Mouse (Mus musculus) myocyte (in vitro differentiated cells): Measurements from ENCODE around the gene Anks1.
"Not testable (repeated sequence)": the region's sequence is repeated elsewhere in the genome, so short reads cannot be mapped to it uniquely, and the experiment has no call there.

Source experiments
- CEBPB ChIP-seq: IDR thresholded peaks from 2 replicates; pipeline ENCODE4 v1.6.1; 2011; ENCODE audit warnings: mild to moderate bottlenecking, moderate library complexity; ENCODE audit not compliant: poor library complexity, insufficient read depth, severe bottlenecking
- E2F4 ChIP-seq: IDR thresholded peaks from one replicate; pipeline ENCODE4 v1.6.1; 2011; ENCODE audit warnings: mild to moderate bottlenecking, control low read depth, moderate library complexity; ENCODE audit not compliant: insufficient read depth
- MAX ChIP-seq: IDR thresholded peaks from one replicate; pipeline ENCODE4 v1.6.1; 2011; ENCODE audit warnings: low read depth, mild to moderate bottlenecking, control low read depth
- MYOD1 ChIP-seq, 3 experiments: IDR thresholded peaks; one replicate each; pipeline ENCODE4 v1.6.1; 2011; ENCODE audit warnings: control low read depth in 2 of 3, low read depth in 2 of 3, mild to moderate bottlenecking in 2 of 3, moderate library complexity in 1 of 3; ENCODE audit not compliant: insufficient read length in 2 of 3, control insufficient read depth in 1 of 3
- MYOG ChIP-seq, 3 experiments: IDR thresholded peaks; one replicate each; pipeline ENCODE4 v1.6.1; 2011; ENCODE audit warnings: control low read depth in 2 of 3, low read depth in 2 of 3, mild to moderate bottlenecking in 2 of 3; ENCODE audit not compliant: insufficient read length in 2 of 3, control insufficient read depth in 1 of 3, insufficient read depth in 1 of 3
- POLR2A ChIP-seq: IDR thresholded peaks from one replicate; pipeline ENCODE4 v1.6.1; 2011; ENCODE audit warnings: low read depth, mild to moderate bottlenecking, control low read depth, moderate library complexity; ENCODE audit not compliant: insufficient read length
- POLR2AphosphoS2 ChIP-seq: IDR thresholded peaks from one replicate; pipeline ENCODE4 v1.6.1; 2011; ENCODE audit warnings: low read depth, control low read depth; ENCODE audit not compliant: insufficient read length
- REST ChIP-seq: IDR thresholded peaks from one replicate; pipeline ENCODE4 v1.6.1; 2011; ENCODE audit warnings: mild to moderate bottlenecking, control low read depth, moderate library complexity; ENCODE audit not compliant: insufficient read depth, insufficient read length
- SRF ChIP-seq: IDR thresholded peaks from one replicate; pipeline ENCODE4 v1.6.1; 2011; ENCODE audit warnings: low read depth; ENCODE audit not compliant: control insufficient read depth, insufficient read length
- TCF12 ChIP-seq: IDR thresholded peaks from one replicate; pipeline ENCODE4 v1.6.1; 2011; ENCODE audit warnings: mild to moderate bottlenecking, control low read depth; ENCODE audit not compliant: poor library complexity, insufficient read depth, severe bottlenecking
- TCF3 ChIP-seq: IDR thresholded peaks from one replicate; pipeline ENCODE4 v1.6.1; 2011; ENCODE audit warnings: low read depth, control low read depth; ENCODE audit not compliant: insufficient read length
- USF1 ChIP-seq: IDR thresholded peaks from one replicate; pipeline ENCODE4 v1.6.1; 2011; ENCODE audit warnings: low read depth, mild to moderate bottlenecking, control low read depth, moderate library complexity

DNA sequence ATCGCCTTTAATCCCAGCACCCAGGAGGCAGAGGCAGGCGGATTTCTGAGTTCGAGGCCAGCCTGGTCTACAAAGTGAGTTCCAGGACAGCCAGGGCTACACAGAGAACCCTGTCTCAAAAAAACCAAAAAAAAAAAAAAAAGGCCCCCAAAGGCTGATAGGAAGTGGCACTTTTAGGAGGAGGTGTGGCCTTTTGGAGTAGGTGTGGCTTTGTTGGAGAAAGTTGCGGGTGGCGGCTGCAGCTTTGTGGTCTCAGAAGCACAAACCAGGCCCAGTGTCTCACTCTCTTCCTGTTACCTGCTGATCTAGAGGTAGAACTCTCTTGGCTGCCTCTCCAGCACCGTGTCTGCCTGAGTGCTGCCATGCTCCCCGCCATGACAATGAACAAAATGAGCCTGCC is 54.0 kb downstream of the Anks1 start:
- TF ChIP-seq POLR2A; POLR2AphosphoS2; MYOG (IDR thresholded peaks at IDR 0.05; ENCODE audit: control insufficient read depth in 1 of 3, insufficient read depth in 1 of 3, insufficient read length in 2 of 3, low read depth in 2 of 3); REST; MAX; E2F4; MYOD1 (IDR thresholded peaks at IDR 0.05; ENCODE audit: control insufficient read depth in 1 of 3, insufficient read length in 2 of 3, low read depth in 2 of 3); USF1; CEBPB; TCF3; TCF12; SRF: not testable (repeated sequence)
